Mouse (Mus musculus): ENCODE results near the gene Papss1. TPM values are rescaled to one million over a fixed set of nuclear protein-coding genes. Genes with fewer than 3 reads are reported as not detected.

The Papss1 gene
- polyA plus RNA-seq, 1 experiment from 2014 or later = 94.3 TPM

DNA sequence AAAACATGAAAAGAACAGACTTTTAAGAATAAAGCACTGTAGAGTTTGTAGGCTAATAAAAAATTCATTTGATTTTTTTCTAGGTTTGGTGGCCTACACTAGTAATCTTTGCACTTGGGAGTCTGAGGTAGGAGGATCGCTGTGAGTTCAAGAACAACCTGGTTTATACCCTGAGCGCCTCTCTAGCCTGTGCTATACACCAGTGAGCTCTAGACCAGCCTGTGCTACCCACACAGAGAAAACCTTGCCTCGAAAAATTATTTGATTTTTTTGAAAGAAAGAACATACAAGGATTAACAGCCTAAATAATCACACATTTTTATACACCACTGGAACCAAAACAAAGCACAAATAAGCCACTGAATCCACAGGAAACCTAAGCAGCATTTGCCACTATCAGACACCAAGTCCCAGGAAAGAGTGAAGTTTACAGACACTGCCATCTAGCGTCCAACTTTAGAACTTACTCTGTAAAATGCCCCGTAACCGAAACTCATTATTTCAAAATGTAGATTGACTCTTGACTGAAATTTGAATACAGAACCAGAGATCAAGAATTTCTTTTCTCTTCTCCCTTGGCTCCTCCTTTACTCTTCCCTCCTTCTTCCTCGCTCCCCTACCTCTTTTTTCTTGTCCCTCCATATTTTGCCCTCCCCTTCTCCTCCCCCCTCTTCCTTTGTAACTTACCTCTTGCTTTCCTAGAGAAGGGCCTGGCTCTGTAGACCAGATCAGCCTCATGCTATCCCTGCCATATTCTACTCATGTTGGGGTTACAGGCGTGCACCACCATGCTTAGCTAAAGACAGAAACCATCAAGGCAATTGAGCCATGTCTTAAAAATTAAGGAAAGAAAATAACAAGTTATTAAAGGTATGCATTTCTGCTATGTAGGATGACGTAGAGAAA is 12.0 kb upstream of the Papss1 start:
- H3K27me3 ChIP-seq (replicated peaks) = no peaks in the 10 kb centered on the region
- H3K9ac ChIP-seq = no peak overlapping the region
- H3K4me2 ChIP-seq = no peak overlapping the region
- H3K36me3 ChIP-seq = no peaks in the 10 kb centered on the region
- 39% methylated on average over 9 of the region's 9 CpGs for WGBS
- no peak overlapping the region for H3K27ac ChIP-seq
- ATAC-seq (ENCODE audit: insufficient read depth, low FRiP score, low read depth) = no peak
- H3K4me3 ChIP-seq (replicated peaks) = no peak overlapping the region
- H3K9me3 ChIP-seq = no peaks in the 10 kb centered on the region
- no peaks in the 10 kb centered on the region for H3K4me1 ChIP-seq

GRCm38 (mm10) chr3:131555771-131556170 is 8.8 kb upstream of the Papss1 start:
- no peak overlapping the region for H3K4me3 ChIP-seq (replicated peaks)
- H3K4me1 ChIP-seq = no peaks in the 10 kb centered on the region
- H3K9me3 ChIP-seq = no peaks in the 10 kb centered on the region
- no peak overlapping the region for H3K27ac ChIP-seq
- H3K27me3 ChIP-seq (replicated peaks) = no peaks in the 10 kb centered on the region
- ATAC-seq (ENCODE audit: insufficient read depth, low FRiP score, low read depth) = no peak
- H3K36me3 ChIP-seq = no peaks in the 10 kb centered on the region
- no peak overlapping the region for H3K4me2 ChIP-seq
- H3K9ac ChIP-seq = no peak overlapping the region

DNA sequence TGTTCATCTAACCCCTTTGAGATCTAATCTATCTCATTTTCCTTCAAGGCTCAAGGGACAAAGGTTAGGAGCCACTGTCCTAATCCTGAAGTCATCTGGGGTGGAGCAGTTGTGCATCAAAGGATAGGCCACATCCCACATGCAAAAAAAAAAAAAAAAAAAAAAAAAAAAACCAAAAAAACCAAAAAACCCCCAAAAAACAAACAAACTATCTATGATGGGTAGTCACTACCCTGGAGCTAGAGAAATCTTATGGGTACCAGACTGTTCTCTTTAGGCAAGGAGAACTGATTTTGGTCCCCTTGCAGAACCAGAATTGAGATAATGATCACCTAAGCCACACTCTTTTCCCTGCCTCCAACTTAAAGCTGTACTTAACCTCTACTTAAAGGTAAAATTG is 3.0 kb upstream of the Papss1 start:
- peaks cover 15% of the 10 kb centered on the region for H3K4me1 ChIP-seq
- H3K4me2 ChIP-seq = no peak overlapping the region
- no peak overlapping the region for H3K9ac ChIP-seq
- H3K27me3 ChIP-seq (replicated peaks) = no peaks in the 10 kb centered on the region
- ATAC-seq (ENCODE audit: insufficient read depth, low FRiP score, low read depth) = no peak
- H3K27ac ChIP-seq = no peak overlapping the region
- no peaks in the 10 kb centered on the region for H3K36me3 ChIP-seq
- H3K9me3 ChIP-seq = no peaks in the 10 kb centered on the region
- H3K4me3 ChIP-seq (replicated peaks) = no peak overlapping the region

- peak overlapping the region; percentile 76 for H3K9ac ChIP-seq
- H3K27ac ChIP-seq = peak overlapping the region; percentile 97
- peaks cover 15% of the 10 kb centered on the region for H3K4me1 ChIP-seq
- peak overlapping the region; percentile 87 for H3K4me3 ChIP-seq (replicated peaks)
- no peaks in the 10 kb centered on the region for H3K9me3 ChIP-seq
- H3K27me3 ChIP-seq (replicated peaks) = no peaks in the 10 kb centered on the region
- H3K4me2 ChIP-seq = peak overlapping the region; percentile 50
- 1% methylated on average over 9 of the region's 9 CpGs for WGBS
- H3K36me3 ChIP-seq = no peaks in the 10 kb centered on the region
- no peak for ATAC-seq (ENCODE audit: insufficient read depth, low FRiP score, low read depth)
Measured at GRCm38 (mm10) chr3:131565257-131565610, 666 bp downstream of the Papss1 start.

- 57% methylated on average over 2 of the region's 2 CpGs for whole genome bisulfite sequencing
- H3K4me3 ChIP-seq (replicated peaks) = no peak overlapping the region
- no peak overlapping the region for H3K27ac ChIP-seq
- no peak for ATAC-seq (ENCODE audit: insufficient read depth, low FRiP score, low read depth)
- peaks cover 15% of the 10 kb centered on the region for H3K4me1 ChIP-seq
- peak overlapping the region; percentile 50 for H3K4me2 ChIP-seq
- H3K9ac ChIP-seq = no peak overlapping the region
- no peaks in the 10 kb centered on the region for H3K27me3 ChIP-seq (replicated peaks)
- H3K9me3 ChIP-seq = no peaks in the 10 kb centered on the region
- H3K36me3 ChIP-seq = no peaks in the 10 kb centered on the region
Measured at GRCm38 (mm10) chr3:131566281-131566680, 1.7 kb downstream of the Papss1 start.

DNA sequence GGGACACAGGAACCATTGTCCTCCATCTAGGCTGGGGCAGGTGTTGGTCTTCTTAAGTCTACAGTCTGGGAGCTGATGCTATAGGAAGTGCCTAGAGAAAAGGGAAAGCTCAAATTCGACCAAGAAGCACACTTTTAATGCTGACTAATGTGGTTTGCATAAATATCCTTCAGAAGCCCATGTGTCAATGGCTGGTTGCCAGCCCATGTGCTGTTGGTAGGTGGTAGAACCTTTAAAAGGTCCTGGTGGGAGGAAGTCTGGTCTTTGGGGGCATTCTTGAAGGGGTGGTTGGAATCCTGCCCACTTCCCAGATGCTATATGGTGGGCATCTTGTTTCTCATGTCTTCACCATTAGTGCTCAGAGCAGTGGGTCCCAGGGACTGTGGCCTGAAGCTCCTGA is 5.9 kb downstream of the Papss1 start:
- no peak overlapping the region for H3K9ac ChIP-seq
- H3K4me1 ChIP-seq = peaks cover 9% of the 10 kb centered on the region
- H3K36me3 ChIP-seq = no peaks in the 10 kb centered on the region
- H3K4me2 ChIP-seq = no peak overlapping the region
- no peak overlapping the region for H3K27ac ChIP-seq
- no peaks in the 10 kb centered on the region for H3K9me3 ChIP-seq
- ATAC-seq (ENCODE audit: insufficient read depth, low FRiP score, low read depth) = no peak
- 51% methylated on average over 1 of the region's 1 CpGs for WGBS
- H3K27me3 ChIP-seq (replicated peaks) = no peaks in the 10 kb centered on the region
- no peak overlapping the region for H3K4me3 ChIP-seq (replicated peaks)

- Histone ChIP-seq H3K4me1 (no peaks in the 10 kb centered on the region), H3K4me3 (replicated peaks) (no peak overlapping the region), H3K36me3 (no peaks in the 10 kb centered on the region), H3K27ac (no peak overlapping the region), H3K4me2 (no peak overlapping the region), H3K27me3 (replicated peaks) (no peaks in the 10 kb centered on the region), H3K9ac (no peak overlapping the region), H3K9me3 (no peaks in the 10 kb centered on the region)
- no peak for ATAC-seq (ENCODE audit: insufficient read depth, low FRiP score, low read depth)
- 80% methylated on average over 3 of the region's 3 CpGs for WGBS
Measured at GRCm38 (mm10) chr3:131573555-131573954, 9.0 kb downstream of the Papss1 start.

DNA sequence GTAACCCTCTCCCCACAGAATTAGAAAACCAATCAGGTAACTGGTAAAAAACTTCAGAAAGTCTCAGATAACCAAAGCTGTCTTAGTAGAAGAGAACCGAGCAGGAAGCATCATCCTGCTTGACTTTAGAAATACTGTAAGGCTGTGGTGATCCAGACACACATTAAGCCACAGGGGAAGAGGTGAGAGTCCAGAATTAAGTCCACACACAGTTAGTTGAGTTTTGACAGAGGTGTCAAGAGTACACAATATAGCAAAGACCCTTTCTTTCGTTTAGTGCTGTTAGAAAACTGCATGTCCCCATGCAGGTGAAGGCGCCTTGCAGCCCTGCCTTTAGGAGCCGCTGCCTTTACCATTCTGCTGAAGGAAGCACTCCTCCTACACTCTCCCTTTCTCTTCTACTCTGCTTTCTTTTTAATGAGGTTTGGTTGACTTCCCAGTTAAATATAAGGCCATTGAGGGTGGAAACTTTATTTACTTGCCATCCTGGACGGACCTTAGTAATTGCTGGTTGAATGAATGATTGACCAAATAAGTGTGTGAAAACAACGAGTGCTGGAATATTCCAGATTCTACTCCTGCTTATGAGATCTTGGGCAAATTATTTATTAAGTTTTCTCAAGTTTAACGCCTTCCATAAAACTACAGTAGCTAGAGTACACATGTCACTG is 14.0 kb downstream of the Papss1 start:
- no peak overlapping the region for H3K27ac ChIP-seq
- no peaks in the 10 kb centered on the region for H3K9me3 ChIP-seq
- H3K27me3 ChIP-seq (replicated peaks) = no peaks in the 10 kb centered on the region
- peaks cover 24% of the 10 kb centered on the region for H3K36me3 ChIP-seq
- no peak overlapping the region for H3K4me3 ChIP-seq (replicated peaks)
- H3K4me1 ChIP-seq = no peaks in the 10 kb centered on the region
- no peak for ATAC-seq (ENCODE audit: insufficient read depth, low FRiP score, low read depth)
- no peak overlapping the region for H3K9ac ChIP-seq
- H3K4me2 ChIP-seq = no peak overlapping the region
- 84% methylated on average over 7 of the region's 7 CpGs for WGBS

- Histone ChIP-seq H3K4me1 (no peaks in the 10 kb centered on the region), H3K27ac (no peak overlapping the region), H3K9me3 (no peaks in the 10 kb centered on the region), H3K9ac (no peak overlapping the region), H3K36me3 (peaks cover 31% of the 10 kb centered on the region), H3K27me3 (replicated peaks) (no peaks in the 10 kb centered on the region), H3K4me3 (replicated peaks) (no peak overlapping the region), H3K4me2 (no peak overlapping the region)
- ATAC-seq (ENCODE audit: insufficient read depth, low FRiP score, low read depth) = no peak
- WGBS = 91% methylated on average over 4 of the region's 4 CpGs
Measured at GRCm38 (mm10) chr3:131580040-131580439, 15.5 kb downstream of the Papss1 start.

DNA sequence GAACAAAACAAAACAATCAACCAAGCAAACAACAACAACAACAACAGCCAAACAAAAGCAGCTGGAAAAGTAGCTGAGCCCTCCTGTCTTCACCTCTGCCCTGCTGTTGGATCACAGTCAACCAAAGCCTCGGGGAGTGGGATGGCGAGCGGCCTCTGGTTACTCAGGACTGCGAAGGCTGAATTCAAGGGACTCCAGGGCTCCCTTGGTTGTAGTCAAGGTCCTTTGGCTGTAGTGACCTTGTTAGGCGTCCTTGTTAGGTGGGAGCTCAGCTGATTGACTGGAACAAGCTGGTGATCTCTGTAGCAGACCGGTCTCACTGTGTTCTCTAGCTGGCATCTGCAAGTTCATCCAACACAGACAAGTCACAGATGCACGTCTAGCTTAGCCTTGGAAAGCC is 16.5 kb downstream of the Papss1 start:
- 88% methylated on average over 7 of the region's 7 CpGs for WGBS
- Histone ChIP-seq H3K27ac (no peak overlapping the region), H3K27me3 (replicated peaks) (no peaks in the 10 kb centered on the region), H3K4me2 (no peak overlapping the region), H3K4me1 (no peaks in the 10 kb centered on the region), H3K4me3 (replicated peaks) (no peak overlapping the region), H3K36me3 (peaks cover 35% of the 10 kb centered on the region), H3K9me3 (no peaks in the 10 kb centered on the region), H3K9ac (no peak overlapping the region)
- no peak for ATAC-seq (ENCODE audit: insufficient read depth, low FRiP score, low read depth)

DNA sequence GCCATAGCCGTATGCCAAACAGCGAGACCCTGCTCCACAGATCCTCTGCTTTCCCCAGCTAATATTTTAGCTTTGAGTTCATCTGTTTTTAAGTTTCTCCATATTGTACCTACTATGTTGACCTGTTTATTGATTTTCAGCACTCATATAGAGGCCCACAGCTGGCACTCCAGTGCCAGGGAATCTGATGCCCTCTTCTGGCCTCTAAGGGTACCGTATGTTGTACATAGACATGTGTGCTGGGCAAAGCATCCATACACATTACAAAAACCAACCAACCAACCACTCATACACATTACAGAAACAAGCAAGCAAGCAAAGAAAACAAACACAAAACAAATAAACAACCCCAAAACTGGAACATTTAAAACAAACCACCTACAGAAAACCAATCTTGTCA is 22.2 kb downstream of the Papss1 start:
- Histone ChIP-seq H3K9ac (no peak overlapping the region), H3K27me3 (replicated peaks) (no peaks in the 10 kb centered on the region), H3K36me3 (peaks cover 41% of the 10 kb centered on the region), H3K4me1 (no peaks in the 10 kb centered on the region), H3K4me2 (no peak overlapping the region), H3K9me3 (no peaks in the 10 kb centered on the region), H3K27ac (no peak overlapping the region), H3K4me3 (replicated peaks) (no peak overlapping the region)
- ATAC-seq (ENCODE audit: insufficient read depth, low FRiP score, low read depth) = no peak
- 96% methylated on average over 3 of the region's 3 CpGs for whole genome bisulfite sequencing

GRCm38 (mm10) chr3:131587959-131588358 is 23.4 kb downstream of the Papss1 start:
- no peak overlapping the region for H3K4me2 ChIP-seq
- H3K4me1 ChIP-seq = no peaks in the 10 kb centered on the region
- no peaks in the 10 kb centered on the region for H3K9me3 ChIP-seq
- peaks cover 33% of the 10 kb centered on the region for H3K36me3 ChIP-seq
- WGBS = 93% methylated on average over 10 of the region's 10 CpGs
- H3K27ac ChIP-seq = no peak overlapping the region
- no peaks in the 10 kb centered on the region for H3K27me3 ChIP-seq (replicated peaks)
- H3K9ac ChIP-seq = no peak overlapping the region
- H3K4me3 ChIP-seq (replicated peaks) = no peak overlapping the region
- no peak for ATAC-seq (ENCODE audit: insufficient read depth, low FRiP score, low read depth)
